Mouse (Mus musculus) embryonic facial prominence, embryonic 12.5 days (tissue): Measurements from ENCODE around the gene Ndufa11. TPM values are rescaled to one million over a fixed set of nuclear protein-coding genes. Genes with fewer than 3 reads are reported as not detected.

ENCODE experiments used
- polyA plus RNA-seq: library from polyadenylated mRNA; unstranded; fragments of >200 nt; fragmentation: Nextera tagmentation; extraction: Ambion mirVana; gene quantifications from 2 replicates; pipeline ENCODE4 v1.2.1, GENCODE M21; 2016

The Ndufa11 gene
- polyA plus RNA-seq, 1 experiment from 2014 or later: 371 TPM

Other genes starting within 250 kb of the Ndufa11 start
- 158 and 167 TPM in 2 replicates for gene Ptprs, start 241.3 kb upstream of the Ndufa11 start, polyA plus RNA-seq
- gene Znrf4, start 205.3 kb upstream of the Ndufa11 start, polyA plus RNA-seq: not detected in 2 replicates
- gene Gm20219, start 163.4 kb upstream of the Ndufa11 start, polyA plus RNA-seq: 1.4 and 1.7 TPM in 2 replicates
- 98.7 and 100 TPM in 2 replicates for gene Safb2, start 133.2 kb upstream of the Ndufa11 start, polyA plus RNA-seq
- gene Safb, start 132.9 kb upstream of the Ndufa11 start, polyA plus RNA-seq: 152 and 157 TPM in 2 replicates
- 208 and 214 TPM in 2 replicates for gene 2410015M20Rik, start 108.0 kb upstream of the Ndufa11 start, polyA plus RNA-seq
- gene Rpl36, start 104.4 kb upstream of the Ndufa11 start, polyA plus RNA-seq: 1,591 and 1,618 TPM in 2 replicates
- gene Lonp1, start 90.9 kb upstream of the Ndufa11 start, polyA plus RNA-seq: 66.0 and 66.9 TPM in 2 replicates
- gene Catsperd, start 89.6 kb upstream of the Ndufa11 start, polyA plus RNA-seq: 0.74 and 0.88 TPM in 2 replicates
- gene Ranbp3, start 44.5 kb upstream of the Ndufa11 start, polyA plus RNA-seq: 108 and 118 TPM in 2 replicates
- gene Vmac, start 255 bp downstream of the Ndufa11 start, polyA plus RNA-seq: 19.4 and 20.8 TPM in 2 replicates
- 10.9 and 11.9 TPM in 2 replicates for gene Nrtn, start 39.8 kb downstream of the Ndufa11 start, polyA plus RNA-seq
- 44.1 and 47.2 TPM in 2 replicates for gene Dus3l, start 47.0 kb downstream of the Ndufa11 start, polyA plus RNA-seq
- 1.4 TPM in 2 replicates for gene Prr22, start 52.5 kb downstream of the Ndufa11 start, polyA plus RNA-seq
- gene Rfx2, start 113.2 kb downstream of the Ndufa11 start, polyA plus RNA-seq: 5.5 and 5.7 TPM in 2 replicates
- gene Acsbg2, start 156.7 kb downstream of the Ndufa11 start, polyA plus RNA-seq: not detected in 2 replicates
- 0.42 and 0.51 TPM in 2 replicates for gene 1700061G19Rik, start 157.7 kb downstream of the Ndufa11 start, polyA plus RNA-seq
- gene Mllt1, start 217.6 kb downstream of the Ndufa11 start, polyA plus RNA-seq: 95.6 and 97.2 TPM in 2 replicates